Mouse (Mus musculus): ENCODE results near the gene Hoxb7. TPM values are rescaled to one million over a fixed set of nuclear protein-coding genes. Genes with fewer than 3 reads are reported as not detected.

Gene Hoxb7
- polyA plus RNA-seq, 1 experiment from 2014 or later: 2.2 TPM

GRCm38 (mm10) chr11:96334998-96335397 lies 48.6 kb downstream of the Hoxb7 start:
- WGBS: 24% methylated on average over 3 of the region's 3 CpGs

GRCm38 (mm10) chr11:96336597-96336996 lies 50.2 kb downstream of the Hoxb7 start:
- peak overlapping the region; percentile 65 for H3K4me2 ChIP-seq (ENCODE audit: low read depth, low read length)
- WGBS: 32% methylated on average over 2 of the region's 2 CpGs
- ATAC-seq (ENCODE audit: low read depth): 0 out of 2 replicates have a peak, but pooled peaks have one; percentile 2
- H3K27ac ChIP-seq (ENCODE audit: low read length): peak overlapping the region; percentile 93
- H3K27me3 ChIP-seq (ENCODE audit: control insufficient read depth, insufficient read depth, low read depth, low read length): peaks cover 39% of the 10 kb centered on the region
- H3K4me3 ChIP-seq (ENCODE audit: low read length): peak overlapping the region; percentile 26
- H3K9me3 ChIP-seq (ENCODE audit: control insufficient read depth, low read length): no peaks in the 10 kb centered on the region
- peak overlapping the region; percentile 77 for H3K9ac ChIP-seq (ENCODE audit: low read length)
- peaks cover 26% of the 10 kb centered on the region for H3K4me1 ChIP-seq (replicated peaks; ENCODE audit: control insufficient read depth, insufficient read depth, low read length)
- no peaks in the 10 kb centered on the region for H3K36me3 ChIP-seq (ENCODE audit: control insufficient read depth, insufficient read depth, low read length)

More at GRCm38 (mm10) chr11:96334998-96335397, 48.6 kb downstream of the Hoxb7 start:
- H3K27me3 ChIP-seq (ENCODE audit: control insufficient read depth, insufficient read depth, low read depth, low read length): peaks cover 40% of the 10 kb centered on the region
- peak overlapping the region; percentile 59 for H3K4me3 ChIP-seq (ENCODE audit: low read length)
- H3K36me3 ChIP-seq (ENCODE audit: control insufficient read depth, insufficient read depth, low read length): no peaks in the 10 kb centered on the region
- H3K27ac ChIP-seq (ENCODE audit: low read length): peak overlapping the region; percentile 95
- H3K9ac ChIP-seq (ENCODE audit: low read length): peak overlapping the region; percentile 76
- peaks cover 29% of the 10 kb centered on the region for H3K4me1 ChIP-seq (replicated peaks; ENCODE audit: control insufficient read depth, insufficient read depth, low read length)
- H3K4me2 ChIP-seq (ENCODE audit: low read depth, low read length): peak overlapping the region; percentile 65
- no peaks in the 10 kb centered on the region for H3K9me3 ChIP-seq (ENCODE audit: control insufficient read depth, low read length)
- no peak for ATAC-seq (ENCODE audit: low read depth)

GRCm38 (mm10) chr11:96337026-96337425 lies 50.6 kb downstream of the Hoxb7 start:
- peak overlapping the region; percentile 93 for H3K27ac ChIP-seq (ENCODE audit: low read length)
- H3K4me1 ChIP-seq (replicated peaks; ENCODE audit: control insufficient read depth, insufficient read depth, low read length): peaks cover 26% of the 10 kb centered on the region
- peak overlapping the region; percentile 77 for H3K9ac ChIP-seq (ENCODE audit: low read length)
- peak overlapping the region; percentile 65 for H3K4me2 ChIP-seq (ENCODE audit: low read depth, low read length)
- no peaks in the 10 kb centered on the region for H3K36me3 ChIP-seq (ENCODE audit: control insufficient read depth, insufficient read depth, low read length)
- H3K27me3 ChIP-seq (ENCODE audit: control insufficient read depth, insufficient read depth, low read depth, low read length): peaks cover 37% of the 10 kb centered on the region
- ATAC-seq (ENCODE audit: low read depth): no peak
- no peaks in the 10 kb centered on the region for H3K9me3 ChIP-seq (ENCODE audit: control insufficient read depth, low read length)
- 24% methylated on average over 6 of the region's 6 CpGs for WGBS
- peak overlapping the region; percentile 26 for H3K4me3 ChIP-seq (ENCODE audit: low read length)

GRCm38 (mm10) chr11:96338957-96339855 lies 52.8 kb downstream of the Hoxb7 start:
- H3K4me3 ChIP-seq (ENCODE audit: low read length): peak overlapping the region; percentile 52
- peaks cover under 1% of the 10 kb centered on the region; the same call in 1 of the 2 replicates for H3K36me3 ChIP-seq (ENCODE audit: control insufficient read depth, insufficient read depth, low read length)
- H3K9ac ChIP-seq (ENCODE audit: low read length): peak overlapping the region; percentile 77
- H3K4me1 ChIP-seq (replicated peaks; ENCODE audit: control insufficient read depth, insufficient read depth, low read length): peaks cover 26% of the 10 kb centered on the region
- WGBS: 27% methylated on average over 7 of the region's 7 CpGs
- H3K9me3 ChIP-seq (ENCODE audit: control insufficient read depth, low read length): no peaks in the 10 kb centered on the region
- no peak for ATAC-seq (ENCODE audit: low read depth)
- H3K27me3 ChIP-seq (ENCODE audit: control insufficient read depth, insufficient read depth, low read depth, low read length): peaks cover 37% of the 10 kb centered on the region
- H3K4me2 ChIP-seq (ENCODE audit: low read depth, low read length): peak overlapping the region; percentile 65
- H3K27ac ChIP-seq (ENCODE audit: low read length): peak overlapping the region; percentile 93

MicroRNAs encoded within 50 kb of the gene (microRNA counts, 519-probe panel; counts per million panel counts)
- microRNA mmu-miR-10a (4,235 counts per million, percentile 85 among the panel's probes with 10 or more counts), microRNA mmu-miR-196a (2,666 counts per million, percentile 49 among the panel's probes with 10 or more counts)

Small RNA genes within 50 kb of the gene (microRNA-seq; reads per million reads assigned to microRNA genes)
- gene Mir10a: 28,273 reads per million, percentile 98 among the genes with 10 or more reads in this experiment
- 4.0 reads per million, percentile 15 among the genes with 10 or more reads in this experiment for gene Mir196a-1

Other genes starting within 250 kb of the Hoxb7 start
- 36.7 and 38.4 TPM in 2 replicates for gene Ube2z, start 221.2 kb upstream of the Hoxb7 start, polyA plus RNA-seq (2015; fragmentation: Nextera tagmentation; extraction: Ambion mirVana)
- gene Atp5g1, start 211.0 kb upstream of the Hoxb7 start, polyA plus RNA-seq (2015; fragmentation: Nextera tagmentation; extraction: Ambion mirVana): 464 and 478 TPM in 2 replicates
- gene Calcoco2, start 174.7 kb upstream of the Hoxb7 start, polyA plus RNA-seq (2015; fragmentation: Nextera tagmentation; extraction: Ambion mirVana): 0.41 and 1.3 TPM in 2 replicates
- gene Ttll6, start 152.8 kb upstream of the Hoxb7 start, polyA plus RNA-seq (2015; fragmentation: Nextera tagmentation; extraction: Ambion mirVana): 2.2 and 2.8 TPM in 2 replicates
- gene Hoxb13, start 92.3 kb upstream of the Hoxb7 start, polyA plus RNA-seq (2015; fragmentation: Nextera tagmentation; extraction: Ambion mirVana): 0.09 TPM in 1 of 2 replicates, not detected in the other
- gene Hoxb9, start 15.2 kb upstream of the Hoxb7 start, polyA plus RNA-seq (2015; fragmentation: Nextera tagmentation; extraction: Ambion mirVana): 0.28 and 0.30 TPM in 2 replicates
- 0.33 and 0.79 TPM in 2 replicates for gene Hoxb8, start 4.7 kb upstream of the Hoxb7 start, polyA plus RNA-seq (2015; fragmentation: Nextera tagmentation; extraction: Ambion mirVana)
- 8.8 and 11.6 TPM in 2 replicates for gene Hoxb6, start 5.9 kb downstream of the Hoxb7 start, polyA plus RNA-seq (2015; fragmentation: Nextera tagmentation; extraction: Ambion mirVana)
- 39.2 and 46.6 TPM in 2 replicates for gene Hoxb5, start 16.7 kb downstream of the Hoxb7 start, polyA plus RNA-seq (2015; fragmentation: Nextera tagmentation; extraction: Ambion mirVana)
- gene Hoxb4, start 31.6 kb downstream of the Hoxb7 start, polyA plus RNA-seq (2015; fragmentation: Nextera tagmentation; extraction: Ambion mirVana): 3.4 TPM in 2 replicates
- gene Hoxb3, start 36.7 kb downstream of the Hoxb7 start, polyA plus RNA-seq (2015; fragmentation: Nextera tagmentation; extraction: Ambion mirVana): 2.1 and 2.6 TPM in 2 replicates
- 20.1 and 24.0 TPM in 2 replicates for gene Hoxb2, start 63.9 kb downstream of the Hoxb7 start, polyA plus RNA-seq (2015; fragmentation: Nextera tagmentation; extraction: Ambion mirVana)
- 0.18 TPM in 1 of 2 replicates, not detected in the other for gene Hoxb1, start 79.1 kb downstream of the Hoxb7 start, polyA plus RNA-seq (2015; fragmentation: Nextera tagmentation; extraction: Ambion mirVana)
- 2.1 and 4.5 TPM in 2 replicates for gene Skap1, start 178.0 kb downstream of the Hoxb7 start, polyA plus RNA-seq (2015; fragmentation: Nextera tagmentation; extraction: Ambion mirVana)

Data from lung, embryonic 16.5 days (tissue).